Mouse (Mus musculus) urinary bladder, postnatal 25 days (tissue): ENCODE data around the gene Dmrta2.

ENCODE experiments used
- DNase-seq: peaks from one replicate; pipeline ENCODE4 v3.0.0; 2022; ENCODE audit warnings: low spot score

Gene Dmrta2

DNA sequence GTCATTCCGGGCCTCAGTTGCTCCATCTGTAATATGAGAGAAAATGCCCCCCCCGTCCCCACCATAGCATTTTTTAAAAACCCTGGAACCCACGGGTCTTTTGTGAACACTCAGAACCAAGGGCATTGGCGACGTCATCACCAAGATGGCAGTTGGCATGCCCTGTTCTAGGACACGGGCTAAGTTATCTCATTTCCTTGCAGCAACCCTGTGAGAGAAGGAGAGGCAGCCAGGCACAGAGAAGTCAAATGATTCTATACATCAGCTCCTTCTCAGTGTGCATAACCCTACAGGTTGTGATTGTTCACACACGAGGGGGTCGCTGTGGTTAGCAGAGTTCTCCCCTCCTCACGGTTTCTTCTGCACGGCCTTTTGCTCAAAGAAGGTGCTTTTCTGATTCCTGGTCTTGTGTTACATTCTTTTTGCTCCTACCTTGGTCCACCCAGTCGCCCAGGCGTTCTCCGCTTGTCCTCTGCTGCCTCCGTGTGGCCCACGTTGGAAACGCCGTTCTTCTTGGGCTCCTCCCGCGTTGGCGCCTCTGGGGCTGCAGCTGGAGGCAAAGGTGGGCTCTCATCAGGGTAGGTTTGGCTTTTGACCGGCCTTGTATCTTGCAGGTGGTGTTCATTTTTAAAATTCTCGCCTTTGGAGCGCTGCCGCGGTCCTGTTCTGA, 44.2 kb downstream of the Dmrta2 start:
- DNase-seq = peak; percentile 79

DNA sequence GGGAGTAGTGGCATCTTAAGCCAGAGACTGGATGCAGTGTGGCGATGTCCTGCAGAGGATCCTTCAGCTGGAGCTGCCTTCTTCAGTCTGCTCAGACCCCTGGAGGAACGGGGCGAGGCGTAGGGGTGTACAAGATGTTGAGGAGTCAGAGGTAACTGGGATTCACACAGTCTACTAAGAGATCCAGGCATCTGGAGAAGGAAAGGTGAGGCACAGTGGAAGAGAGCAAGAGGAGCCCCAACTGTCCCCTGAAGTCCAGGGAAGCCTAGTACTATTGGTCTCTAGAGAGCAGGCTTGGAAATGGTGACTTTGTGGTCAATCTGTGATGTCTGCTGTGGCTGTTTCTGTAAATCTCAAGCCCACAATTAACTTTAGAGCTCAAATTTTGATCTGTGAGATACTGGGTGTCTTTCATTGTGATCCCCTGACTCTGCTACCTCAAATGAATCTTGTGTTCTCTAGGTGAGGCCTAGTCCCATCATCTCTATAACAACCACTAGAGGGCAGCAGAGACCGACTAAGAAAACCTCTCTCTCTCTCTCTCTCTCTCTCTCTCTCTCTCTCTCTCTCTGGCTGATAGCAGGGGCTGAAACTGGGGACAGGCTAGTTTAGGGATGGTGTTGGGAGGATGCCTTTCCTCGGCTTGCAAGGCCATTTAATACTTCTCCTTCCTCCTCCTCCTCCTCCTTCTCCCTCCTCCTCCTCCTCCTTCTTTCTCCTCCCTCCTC, 50.8 kb downstream of the Dmrta2 start:
- DNase-seq = no peak

DNA sequence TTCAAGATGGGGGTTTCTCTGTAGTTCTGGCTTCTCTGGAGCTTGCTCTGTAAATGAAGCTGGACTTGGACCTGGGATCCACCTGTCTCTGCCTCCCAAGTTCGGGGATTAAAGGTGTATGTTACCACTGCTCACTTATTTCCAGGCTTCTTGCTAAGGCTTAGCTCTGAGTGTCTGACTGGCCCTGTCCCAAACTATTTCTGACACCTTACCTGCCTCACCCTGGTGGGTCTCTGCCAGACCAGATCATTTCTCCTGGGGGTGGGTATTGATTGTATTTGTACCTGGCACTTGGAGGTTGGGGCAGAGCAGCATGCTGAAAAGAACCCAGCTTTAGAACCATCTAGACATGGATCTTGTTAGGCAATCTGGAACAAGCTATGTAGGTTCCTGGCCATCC, 51.6 kb downstream of the Dmrta2 start:
- DNase-seq = no peak
